Mouse (Mus musculus): ENCODE measurements around the gene Il20rb. TPM values are rescaled to one million over a fixed set of nuclear protein-coding genes. Genes with fewer than 3 reads are reported as not detected.

The Il20rb gene
- polyA plus RNA-seq (2012; rRNA removed): 0.63 and 0.65 TPM in 2 replicates

GRCm38 (mm10) chr9:100486431-100486830 is at the start of gene Il20rb:
TSS of gene Il20rb (minus strand) at chr9:100486788.

Other genes with a start within 250 kb of the Il20rb start
- gene Nck1, start 59.3 kb upstream of the Il20rb start, polyA plus RNA-seq (2012; rRNA removed): 15.1 and 15.5 TPM in 2 replicates
- 0.59 and 0.61 TPM in 2 replicates for gene Slc35g2, start 84.3 kb upstream of the Il20rb start, polyA plus RNA-seq (2012; rRNA removed)
- 12.5 and 12.8 TPM in 2 replicates for gene Stag1, start 111.0 kb upstream of the Il20rb start, polyA plus RNA-seq (2012; rRNA removed)

All from liver, embryonic 14 days (tissue).